Mouse (Mus musculus): ENCODE measurements around the gene Dnaja3.
A peak's percentile ranks its signal among the peaks of the same experiment; 100 is the strongest.

DNA sequence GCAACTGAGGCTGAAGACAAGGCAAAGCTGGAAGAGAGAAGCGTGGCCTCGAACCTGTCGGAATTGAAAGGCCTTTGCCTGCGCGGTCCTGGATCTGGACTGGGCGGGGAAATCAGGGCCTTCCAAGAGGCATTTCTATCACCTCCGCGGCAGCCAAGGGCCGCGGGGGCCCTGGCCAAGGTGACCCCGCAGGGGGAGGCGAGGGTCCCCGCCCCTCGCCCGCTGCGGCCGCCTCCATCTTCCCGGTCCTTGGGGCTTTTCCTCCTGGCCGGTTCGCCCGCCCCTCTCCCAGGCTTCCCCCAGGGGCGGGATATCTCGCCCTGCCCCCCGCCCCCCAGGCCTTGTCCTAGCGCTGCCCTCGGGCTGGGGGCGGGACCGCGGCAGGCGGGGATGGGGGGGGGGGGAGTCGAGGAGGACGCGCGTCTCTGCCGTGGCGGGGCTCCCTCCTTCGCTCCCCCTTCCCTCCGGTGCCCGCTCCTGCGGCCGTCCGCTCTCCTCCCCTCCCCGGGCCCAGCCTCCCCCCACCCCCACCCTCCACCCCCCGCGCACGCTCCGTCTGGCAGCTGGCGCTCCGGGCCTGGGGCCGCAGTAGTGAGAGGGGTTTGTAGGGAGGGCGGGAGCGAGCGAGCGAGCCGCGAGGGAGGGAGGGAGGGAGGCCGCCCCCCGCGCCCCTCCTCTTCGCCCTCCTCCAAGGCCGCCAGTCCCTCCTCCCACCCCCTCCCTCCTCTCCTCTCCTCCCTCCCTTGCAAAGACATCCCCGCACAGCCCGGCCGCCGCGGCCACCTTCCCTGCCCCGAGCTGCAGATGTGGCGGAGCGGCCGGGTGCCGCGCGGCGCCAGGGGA lies 45.6 kb upstream of the Dnaja3 start, which contains the start of gene Glis2:
- TF ChIP-seq POLR2A (IDR thresholded peaks at IDR 0.05; ENCODE audit: low read depth, low read length): peak; percentile 9
- no peak for TF ChIP-seq CTCF (conservative IDR thresholded peaks at IDR 0.05; ENCODE audit: insufficient read depth, insufficient read length, low read depth, low read length)

Data from kidney, adult 2 months (tissue).